Mouse (Mus musculus) limb, embryonic 14.5 days (tissue): ENCODE data around the gene Tmem139. TPM values are rescaled to one million over a fixed set of nuclear protein-coding genes. Genes with fewer than 3 reads are reported as not detected.
A peak's percentile ranks its signal among the peaks of the same experiment; 100 is the strongest.

Experiments used
- ATAC-seq: fragments of 200-750 bp; cut with Nextera tagmentation; 2 replicates; pipeline ENCODE4 v1.8.0; 2017; ENCODE audit warnings: low read depth, moderate number of reproducible peaks, moderate TSS enrichment; ENCODE audit not compliant: low FRiP score
- DNase-seq: peaks from one replicate; pipeline ENCODE4 v3.0.0-alpha.2; 2015; ENCODE audit warnings: low spot score
- H3K27ac ChIP-seq: fragments of 300-500 bp; sonication (generic); replicated peaks from 2 replicates; pipeline ENCODE4 v1.5.1; 2014; ENCODE audit warnings: low read depth, mild to moderate bottlenecking, low read length, moderate library complexity, mixed read lengths
- H3K27me3 ChIP-seq: fragments of 300-500 bp; sonication (generic); 2 replicates; pipeline ENCODE4 v1.6.1; 2014; ENCODE audit warnings: low read length, mixed read lengths; ENCODE audit not compliant: control insufficient read depth, insufficient read depth
- H3K36me3 ChIP-seq: fragments of 300-500 bp; sonication (generic); 2 replicates; pipeline ENCODE4 v1.6.1; 2014; ENCODE audit warnings: mild to moderate bottlenecking, low read length, moderate library complexity, mixed read lengths; ENCODE audit not compliant: control insufficient read depth, insufficient read depth
- H3K4me1 ChIP-seq: fragments of 300-500 bp; sonication (generic); 2 replicates; pipeline ENCODE4 v1.6.1; 2014; ENCODE audit warnings: antibody characterized with exemption, low read length, mixed read lengths; ENCODE audit not compliant: control insufficient read depth, insufficient read depth
- H3K4me2 ChIP-seq: fragments of 300-500 bp; sonication (generic); replicated peaks from 2 replicates; pipeline ENCODE4 v1.6.1; 2014; ENCODE audit warnings: low read depth, mild to moderate bottlenecking, low read length, moderate library complexity; ENCODE audit not compliant: severe bottlenecking
- H3K4me3 ChIP-seq: fragments of 300-500 bp; sonication (generic); replicated peaks from 2 replicates; pipeline ENCODE4 v1.5.1; 2014; ENCODE audit warnings: low read length
- H3K9ac ChIP-seq: fragments of 300-500 bp; sonication (generic); 2 replicates; pipeline ENCODE4 v1.6.1; 2014; ENCODE audit warnings: mild to moderate bottlenecking, low read depth, low read length, moderate library complexity; ENCODE audit not compliant: severe bottlenecking
- H3K9me3 ChIP-seq: fragments of 300-500 bp; sonication (generic); 2 replicates; pipeline ENCODE4 v1.6.1; 2016; ENCODE audit warnings: low read length; ENCODE audit not compliant: control insufficient read depth
- POLR2A ChIP-seq: fragments of 200-500 bp; IDR thresholded peaks from 2 replicates; pipeline ENCODE4 v1.8.0; 2012; ENCODE audit warnings: inconsistent platforms, mild to moderate bottlenecking, moderate library complexity, borderline replicate concordance; ENCODE audit not compliant: insufficient read depth, insufficient read length; ENCODE audit errors: extremely low read depth
- WGBS: fragments of 180-500 bp; shearing (Covaris S2); extraction: QIAGEN DNeasy Blood & Tissue Kit; methylation state at CpG from one replicate; pipeline ENCODE4 v1.1.7; 2014; 5-methylcytosine and 5-hydroxymethylcytosine counted together
- polyA plus RNA-seq, 2 experiments: library from polyadenylated mRNA; depleted of rRNA in 1 of 2; stranded (reverse) in 1 of 2; unstranded in 1 of 2; fragments of >200 nt; fragmentation: Nextera tagmentation in 1 of 2; extraction: Ambion mirVana in 1 of 2; gene quantifications; 2 replicates each; pipeline versions ENCODE4 v1.2.1 to v1.2.3; 2012 to 2014

Gene Tmem139
- 1.2 and 1.3 TPM in 2 replicates for polyA plus RNA-seq (2012; rRNA removed)
- polyA plus RNA-seq (2014; fragmentation: Nextera tagmentation; extraction: Ambion mirVana): 1.1 and 1.2 TPM in 2 replicates

- Histone ChIP-seq H3K27ac (no peak within 1 kb of the TSS), H3K4me2 (peak within 1 kb of the TSS; percentile 13; the same call in 1 of the 2 replicates), H3K9ac (0 out of 2 replicates have a peak within 1 kb of the TSS, but pooled peaks have one; percentile 13), H3K27me3 (no peaks in the 10 kb centered on the region), H3K9me3 (no peaks in the 10 kb centered on the region), H3K4me3 (peak within 1 kb of the TSS; percentile 6; the same call in 1 of the 2 replicates), H3K4me1 (peaks cover 8% of the 10 kb centered on the region), H3K36me3 (no peaks in the 10 kb centered on the region)
- 16% methylated on average over 20 of the region's 20 CpGs for WGBS
- no peak for DNase-seq
- no peak for TF ChIP-seq POLR2A
- ATAC-seq: no peak
Measured at GRCm38 (mm10) chr6:42261524-42262170, at the start of gene Tmem139. Tmem139 (plus strand) TSS chr6:42261970.

GRCm38 (mm10) chr6:42215028-42215427 is 46.7 kb upstream of the Tmem139 start, which contains the start of gene Tas2r144:
Tas2r144 (plus strand) TSS chr6:42215328.
- Histone ChIP-seq H3K27me3 (no peaks in the 10 kb centered on the region), H3K9ac (no peak within 1 kb of the TSS), H3K4me2 (no peak within 1 kb of the TSS), H3K4me3 (no peak within 1 kb of the TSS), H3K36me3 (no peaks in the 10 kb centered on the region), H3K4me1 (no peaks in the 10 kb centered on the region), H3K27ac (no peak within 1 kb of the TSS), H3K9me3 (no peaks in the 10 kb centered on the region)
- no peak for DNase-seq
- TF ChIP-seq POLR2A: no peak
- no peak for ATAC-seq
- 95% methylated on average over 2 of the region's 2 CpGs for WGBS

- Histone ChIP-seq H3K36me3 (no peaks in the 10 kb centered on the region), H3K27ac (no peak overlapping the region), H3K4me1 (no peaks in the 10 kb centered on the region), H3K4me3 (no peak overlapping the region), H3K9me3 (no peaks in the 10 kb centered on the region), H3K9ac (no peak overlapping the region), H3K4me2 (no peak overlapping the region), H3K27me3 (no peaks in the 10 kb centered on the region)
- ATAC-seq (no peak), DNase-seq (no peak)
- no peak for TF ChIP-seq POLR2A
- WGBS: 71% methylated on average over 3 of the region's 3 CpGs
Measured at GRCm38 (mm10) chr6:42222286-42222685, 39.5 kb upstream of the Tmem139 start.

GRCm38 (mm10) chr6:42225046-42225445 is 36.7 kb upstream of the Tmem139 start:
- H3K9me3 ChIP-seq: no peaks in the 10 kb centered on the region
- WGBS: 75% methylated on average over 4 of the region's 4 CpGs
- H3K27ac ChIP-seq: no peak overlapping the region
- no peaks in the 10 kb centered on the region for H3K27me3 ChIP-seq
- ATAC-seq: no peak
- H3K36me3 ChIP-seq: no peaks in the 10 kb centered on the region
- no peak overlapping the region for H3K9ac ChIP-seq
- no peaks in the 10 kb centered on the region for H3K4me1 ChIP-seq
- no peak overlapping the region for H3K4me2 ChIP-seq
- no peak for TF ChIP-seq POLR2A
- H3K4me3 ChIP-seq: no peak overlapping the region
- DNase-seq: no peak

GRCm38 (mm10) chr6:42227240-42228101 is 34.3 kb upstream of the Tmem139 start:
- 29% methylated on average over 17 of the region's 17 CpGs for WGBS
- Histone ChIP-seq H3K9me3 (no peaks in the 10 kb centered on the region), H3K27me3 (no peaks in the 10 kb centered on the region), H3K4me3 (no peak overlapping the region), H3K4me2 (no peak overlapping the region), H3K9ac (no peak overlapping the region), H3K36me3 (no peaks in the 10 kb centered on the region), H3K27ac (no peak overlapping the region), H3K4me1 (no peaks in the 10 kb centered on the region)
- no peak for TF ChIP-seq POLR2A
- peak; percentile 53; the same call in 1 of the 2 replicates for ATAC-seq
- peak; percentile 83 for DNase-seq
